Mouse (Mus musculus): ENCODE measurements at regions not wholly inside any gene's neighbourhood (a gene's known extent, or its start where the extent isn't known, plus 50 kb on each side); places are given as distances from the start of the nearest gene placed in this dataset.

GRCm38 (mm10) chr13:79430562-79430961, 1231.0 kb upstream of the Nr2f1 start:
- Histone ChIP-seq H3K36me3 (ENCODE audit: control insufficient read depth, insufficient read depth) (no peaks in the 10 kb centered on the region), H3K27me3 (ENCODE audit: control insufficient read depth, insufficient read depth, insufficient read length) (no peaks in the 10 kb centered on the region), H3ac (ENCODE audit: control insufficient read depth, insufficient read length) (no peak overlapping the region), H3K4me3 (no peak overlapping the region), H3K79me2 (ENCODE audit: control insufficient read depth, insufficient read depth) (no peaks in the 10 kb centered on the region), H3K4me2 (ENCODE audit: low read depth) (no peak overlapping the region)
- TF ChIP-seq MYOD1 (IDR thresholded peaks at IDR 0.05; ENCODE audit: control insufficient read depth in 1 of 3, insufficient read length in 2 of 3, low read depth in 2 of 3), result no peak
- TF ChIP-seq POLR2AphosphoS2 (IDR thresholded peaks at IDR 0.05; ENCODE audit: insufficient read length, low read depth), result no peak
- no peak for TF ChIP-seq E2F4 (IDR thresholded peaks at IDR 0.05; ENCODE audit: insufficient read depth)
- TF ChIP-seq TCF12 (IDR thresholded peaks at IDR 0.05; ENCODE audit: insufficient read depth, poor library complexity, severe bottlenecking), result no peak
- no peak for TF ChIP-seq REST (IDR thresholded peaks at IDR 0.05; ENCODE audit: insufficient read depth, insufficient read length)
- no peak for TF ChIP-seq USF1 (IDR thresholded peaks at IDR 0.05; ENCODE audit: low read depth)
- TF ChIP-seq MAX (IDR thresholded peaks at IDR 0.05; ENCODE audit: low read depth), result no peak
- TF ChIP-seq POLR2A (IDR thresholded peaks at IDR 0.05; ENCODE audit: insufficient read length, low read depth), result no peak
- TF ChIP-seq CEBPB (IDR thresholded peaks at IDR 0.05; ENCODE audit: insufficient read depth, poor library complexity, severe bottlenecking), result no peak
- no peak for TF ChIP-seq SRF (IDR thresholded peaks at IDR 0.05; ENCODE audit: control insufficient read depth, insufficient read length, low read depth)
- no peak for TF ChIP-seq MYOG (IDR thresholded peaks at IDR 0.05; ENCODE audit: control insufficient read depth in 1 of 3, insufficient read depth in 1 of 3, insufficient read length in 2 of 3, low read depth in 2 of 3)
- TF ChIP-seq TCF3 (IDR thresholded peaks at IDR 0.05; ENCODE audit: insufficient read length, low read depth), result no peak

GRCm38 (mm10) chr13:79417841-79418240, 1218.3 kb upstream of the Nr2f1 start:
- TF ChIP-seq TCF3 (IDR thresholded peaks at IDR 0.05; ENCODE audit: insufficient read length, low read depth) (no peak), POLR2AphosphoS2 (IDR thresholded peaks at IDR 0.05; ENCODE audit: insufficient read length, low read depth) (no peak), POLR2A (IDR thresholded peaks at IDR 0.05; ENCODE audit: insufficient read length, low read depth) (no peak), SRF (IDR thresholded peaks at IDR 0.05; ENCODE audit: control insufficient read depth, insufficient read length, low read depth) (no peak), REST (IDR thresholded peaks at IDR 0.05; ENCODE audit: insufficient read depth, insufficient read length) (no peak), MYOD1 (IDR thresholded peaks at IDR 0.05; ENCODE audit: control insufficient read depth in 1 of 3, insufficient read length in 2 of 3, low read depth in 2 of 3) (no peak), E2F4 (IDR thresholded peaks at IDR 0.05; ENCODE audit: insufficient read depth) (no peak), MAX (IDR thresholded peaks at IDR 0.05; ENCODE audit: low read depth) (no peak), USF1 (IDR thresholded peaks at IDR 0.05; ENCODE audit: low read depth) (no peak), CEBPB (IDR thresholded peaks at IDR 0.05; ENCODE audit: insufficient read depth, poor library complexity, severe bottlenecking) (no peak), MYOG (IDR thresholded peaks at IDR 0.05; ENCODE audit: control insufficient read depth in 1 of 3, insufficient read depth in 1 of 3, insufficient read length in 2 of 3, low read depth in 2 of 3) (no peak), TCF12 (IDR thresholded peaks at IDR 0.05; ENCODE audit: insufficient read depth, poor library complexity, severe bottlenecking) (no peak)
- H3K79me2 ChIP-seq (ENCODE audit: control insufficient read depth, insufficient read depth), result no peaks in the 10 kb centered on the region
- H3ac ChIP-seq (ENCODE audit: control insufficient read depth, insufficient read length), result no peak overlapping the region
- H3K4me2 ChIP-seq (ENCODE audit: low read depth), result no peak overlapping the region
- no peaks in the 10 kb centered on the region for H3K36me3 ChIP-seq (ENCODE audit: control insufficient read depth, insufficient read depth)
- no peaks in the 10 kb centered on the region for H3K27me3 ChIP-seq (ENCODE audit: control insufficient read depth, insufficient read depth, insufficient read length)
- H3K4me3 ChIP-seq, result no peak overlapping the region

GRCm38 (mm10) chr13:79400082-79400481, 1200.5 kb upstream of the Nr2f1 start:
- TF ChIP-seq MYOD1 (IDR thresholded peaks at IDR 0.05; ENCODE audit: control insufficient read depth in 1 of 3, insufficient read length in 2 of 3, low read depth in 2 of 3) (no peak), TCF12 (IDR thresholded peaks at IDR 0.05; ENCODE audit: insufficient read depth, poor library complexity, severe bottlenecking) (peak; percentile 35)
- H3K27me3 ChIP-seq (ENCODE audit: control insufficient read depth, insufficient read depth, insufficient read length), result no peaks in the 10 kb centered on the region
- no peak overlapping the region for H3ac ChIP-seq (ENCODE audit: control insufficient read depth, insufficient read length)
- H3K79me2 ChIP-seq (ENCODE audit: control insufficient read depth, insufficient read depth), result no peaks in the 10 kb centered on the region
- peak overlapping the region; percentile 45 for H3K4me2 ChIP-seq (ENCODE audit: low read depth)
- no peak overlapping the region for H3K4me3 ChIP-seq
- no peaks in the 10 kb centered on the region for H3K36me3 ChIP-seq (ENCODE audit: control insufficient read depth, insufficient read depth)

DNA sequence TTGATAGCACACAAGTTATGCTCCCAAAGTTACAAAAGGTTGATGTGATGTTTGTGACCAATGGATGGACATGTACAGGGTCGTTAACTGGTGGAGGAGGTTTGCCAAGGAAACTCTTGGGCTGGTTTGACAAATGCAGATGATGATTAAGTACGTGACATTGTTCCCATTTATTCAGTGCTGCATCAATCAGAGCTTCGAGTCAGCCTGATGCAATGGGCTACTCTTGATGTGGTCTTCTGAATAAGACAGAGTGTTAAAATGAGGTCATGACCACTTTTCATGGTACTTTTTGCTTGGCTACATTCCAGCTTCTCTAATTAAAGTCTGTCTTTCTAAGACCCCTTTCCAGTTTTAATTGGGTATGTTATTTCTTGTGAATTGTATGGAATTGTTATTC, 1194.4 kb upstream of the Nr2f1 start:
- TF ChIP-seq TCF3 (IDR thresholded peaks at IDR 0.05; ENCODE audit: insufficient read length, low read depth) (no peak), POLR2AphosphoS2 (IDR thresholded peaks at IDR 0.05; ENCODE audit: insufficient read length, low read depth) (no peak), POLR2A (IDR thresholded peaks at IDR 0.05; ENCODE audit: insufficient read length, low read depth) (no peak), MYOG (IDR thresholded peaks at IDR 0.05; ENCODE audit: control insufficient read depth in 1 of 3, insufficient read depth in 1 of 3, insufficient read length in 2 of 3, low read depth in 2 of 3) (no peak), USF1 (IDR thresholded peaks at IDR 0.05; ENCODE audit: low read depth) (no peak), E2F4 (IDR thresholded peaks at IDR 0.05; ENCODE audit: insufficient read depth) (no peak), CEBPB (IDR thresholded peaks at IDR 0.05; ENCODE audit: insufficient read depth, poor library complexity, severe bottlenecking) (no peak), TCF12 (IDR thresholded peaks at IDR 0.05; ENCODE audit: insufficient read depth, poor library complexity, severe bottlenecking) (no peak), REST (IDR thresholded peaks at IDR 0.05; ENCODE audit: insufficient read depth, insufficient read length) (no peak), SRF (IDR thresholded peaks at IDR 0.05; ENCODE audit: control insufficient read depth, insufficient read length, low read depth) (no peak), MYOD1 (IDR thresholded peaks at IDR 0.05; ENCODE audit: control insufficient read depth in 1 of 3, insufficient read length in 2 of 3, low read depth in 2 of 3) (no peak), MAX (IDR thresholded peaks at IDR 0.05; ENCODE audit: low read depth) (no peak)
- Histone ChIP-seq H3K36me3 (ENCODE audit: control insufficient read depth, insufficient read depth) (no peaks in the 10 kb centered on the region), H3K4me3 (no peak overlapping the region), H3K4me2 (ENCODE audit: low read depth) (no peak overlapping the region), H3K27me3 (ENCODE audit: control insufficient read depth, insufficient read depth, insufficient read length) (no peaks in the 10 kb centered on the region), H3ac (ENCODE audit: control insufficient read depth, insufficient read length) (no peak overlapping the region), H3K79me2 (ENCODE audit: control insufficient read depth, insufficient read depth) (no peaks in the 10 kb centered on the region)

DNA sequence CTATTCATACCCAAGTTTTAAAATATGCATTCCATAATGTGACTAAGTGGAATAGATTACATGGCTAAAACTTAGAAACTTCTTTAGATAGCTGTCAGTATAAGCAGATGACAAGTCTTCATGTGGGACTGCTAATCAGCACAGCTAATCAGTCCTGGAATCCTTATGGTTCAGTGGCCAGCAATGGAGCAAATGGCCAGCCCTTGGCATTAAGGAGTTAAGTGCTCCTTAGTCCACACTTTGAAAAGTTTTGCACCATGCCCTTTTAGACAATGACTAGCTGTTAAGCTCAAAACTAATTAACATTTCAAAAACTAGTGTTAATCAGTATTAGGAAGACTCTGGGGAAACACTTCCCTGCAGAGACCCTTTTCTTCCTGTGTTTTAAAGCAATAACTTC, 1188.4 kb upstream of the Nr2f1 start:
- TF ChIP-seq POLR2A (IDR thresholded peaks at IDR 0.05; ENCODE audit: insufficient read length, low read depth), result no peak
- TF ChIP-seq POLR2AphosphoS2 (IDR thresholded peaks at IDR 0.05; ENCODE audit: insufficient read length, low read depth), result no peak
- no peak for TF ChIP-seq MYOG (IDR thresholded peaks at IDR 0.05; ENCODE audit: control insufficient read depth in 1 of 3, insufficient read depth in 1 of 3, insufficient read length in 2 of 3, low read depth in 2 of 3)
- H3K36me3 ChIP-seq (ENCODE audit: control insufficient read depth, insufficient read depth), result no peaks in the 10 kb centered on the region
- H3ac ChIP-seq (ENCODE audit: control insufficient read depth, insufficient read length), result no peak overlapping the region
- no peaks in the 10 kb centered on the region for H3K27me3 ChIP-seq (ENCODE audit: control insufficient read depth, insufficient read depth, insufficient read length)
- H3K4me3 ChIP-seq, result no peak overlapping the region
- no peaks in the 10 kb centered on the region for H3K79me2 ChIP-seq (ENCODE audit: control insufficient read depth, insufficient read depth)
- H3K4me2 ChIP-seq (ENCODE audit: low read depth), result no peak overlapping the region

Data from myocyte (in vitro differentiated cells).